Mouse (Mus musculus) kidney, postnatal 0 days (tissue): ENCODE measurements at regions not wholly inside any gene's neighbourhood (a gene's known extent, or its start where the extent isn't known, plus 50 kb on each side); places are given as distances from the start of the nearest gene placed in this dataset.

Experiments used
- ATAC-seq: fragments of 200-750 bp; cut with Nextera tagmentation; replicated peaks from 2 replicates; pipeline ENCODE4 v1.8.0; 2017; ENCODE audit warnings: low read depth, moderate number of reproducible peaks, moderate TSS enrichment, moderate library complexity; ENCODE audit not compliant: low FRiP score
- DNase-seq: peaks from one replicate; pipeline ENCODE4 v3.0.0-alpha.2; 2016; ENCODE audit warnings: low spot score
- H3K27ac ChIP-seq: fragments of 300-500 bp; sonication (generic); 2 replicates; pipeline ENCODE4 v1.5.1; 2014; ENCODE audit warnings: mild to moderate bottlenecking
- H3K27me3 ChIP-seq: fragments of 300-500 bp; sonication (generic); 2 replicates; pipeline ENCODE4 v1.6.1; 2014; ENCODE audit warnings: low read length, mixed read lengths; ENCODE audit not compliant: insufficient read depth
- H3K36me3 ChIP-seq: fragments of 300-500 bp; sonication (generic); 2 replicates; pipeline ENCODE4 v1.6.1; 2014; ENCODE audit warnings: low read length, mixed read lengths; ENCODE audit not compliant: insufficient read depth
- H3K4me1 ChIP-seq: fragments of 300-500 bp; sonication (generic); replicated peaks from 2 replicates; pipeline ENCODE4 v1.6.1; 2014; ENCODE audit warnings: antibody characterized with exemption, low read length, mixed read lengths; ENCODE audit not compliant: insufficient read depth
- H3K4me2 ChIP-seq: fragments of 300-500 bp; sonication (generic); 2 replicates; pipeline ENCODE4 v1.6.1; 2014; ENCODE audit warnings: mild to moderate bottlenecking, low read length, moderate library complexity, mixed read lengths
- H3K4me3 ChIP-seq: fragments of 300-500 bp; sonication (generic); replicated peaks from 2 replicates; pipeline ENCODE4 v1.5.1; 2014; ENCODE audit warnings: low read depth, low read length
- H3K9ac ChIP-seq: fragments of 300-500 bp; sonication (generic); 2 replicates; pipeline ENCODE4 v1.6.1; 2014; ENCODE audit warnings: low read depth, low read length
- H3K9me3 ChIP-seq: fragments of 300-500 bp; sonication (generic); replicated peaks from 2 replicates; pipeline ENCODE4 v1.6.1; 2016; ENCODE audit warnings: low read length, inconsistent platforms, mixed read lengths
- CTCF ChIP-seq: IDR thresholded peaks from 2 replicates; pipeline ENCODE4 v1.5.1; 2016; ENCODE audit warnings: antibody characterized with exemption, low read depth, mild to moderate bottlenecking, moderate library complexity
- WGBS: fragments of 180-500 bp; shearing (Covaris S2); extraction: QIAGEN DNeasy Blood & Tissue Kit; methylation state at CpG from one replicate; pipeline ENCODE4 v1.1.7; 2014; 5-methylcytosine and 5-hydroxymethylcytosine counted together

- 86% methylated on average over 3 of the region's 3 CpGs for WGBS
- Histone ChIP-seq H3K4me2 (no peak overlapping the region), H3K27ac (no peak overlapping the region), H3K9ac (no peak overlapping the region), H3K27me3 (no peaks in the 10 kb centered on the region), H3K9me3 (no peaks in the 10 kb centered on the region), H3K4me3 (no peak overlapping the region), H3K4me1 (no peaks in the 10 kb centered on the region), H3K36me3 (no peaks in the 10 kb centered on the region)
- TF ChIP-seq CTCF: no peak
- ATAC-seq (no peak), DNase-seq (no peak)
Measured at GRCm38 (mm10) chr4:142291366-142291765, 52.2 kb upstream of the Kazn start.
